Mouse (Mus musculus) c-Kit-negative CD71-positive TER-119-positive erythroid progenitor cells, embryonic 14.5 days (primary cell): ENCODE data around the gene Narfl.

Source experiments
- DNase-seq: peaks from one replicate; pipeline ENCODE4 v3.0.0-alpha.2; 2013; ENCODE audit warnings: low read depth, low spot score

Narfl gene

GRCm38 (mm10) chr17:25829558-25830017 is 56.0 kb downstream of the Narfl start:
- no peak for DNase-seq

- DNase-seq = no peak
Observed at GRCm38 (mm10) chr17:25830200-25830753, 56.7 kb downstream of the Narfl start.

- DNase-seq = no peak
Observed at GRCm38 (mm10) chr17:25830806-25831431, 57.3 kb downstream of the Narfl start.

- no peak for DNase-seq
Observed at GRCm38 (mm10) chr17:25831451-25832281, 58.1 kb downstream of the Narfl start.

- peak; percentile 98 for DNase-seq
Observed at GRCm38 (mm10) chr17:25832436-25833290, 59.1 kb downstream of the Narfl start.
